Mouse (Mus musculus) heart, embryonic 16.5 days (tissue): ENCODE results near the gene Tbc1d2b. TPM values are rescaled to one million over a fixed set of nuclear protein-coding genes. Genes with fewer than 3 reads are reported as not detected.

Experiments
- ATAC-seq: fragments of 200-750 bp; cut with Nextera tagmentation; replicated peaks from 2 replicates; pipeline ENCODE4 v1.8.0; 2017; ENCODE audit warnings: moderate number of reproducible peaks; ENCODE audit not compliant: insufficient read depth, low FRiP score; ENCODE audit errors: extremely low read depth
- H3K27ac ChIP-seq: fragments of 300-500 bp; sonication (generic); 2 replicates; pipeline ENCODE4 v1.5.1; 2014; ENCODE audit warnings: mild to moderate bottlenecking, low read length, control low read depth, moderate library complexity
- H3K27me3 ChIP-seq: fragments of 300-500 bp; sonication (generic); 2 replicates; pipeline ENCODE4 v1.6.1; 2014; ENCODE audit warnings: low read length, mixed read lengths; ENCODE audit not compliant: control insufficient read depth, insufficient read depth
- H3K36me3 ChIP-seq: fragments of 300-500 bp; sonication (generic); 2 replicates; pipeline ENCODE4 v1.6.1; 2014; ENCODE audit not compliant: control insufficient read depth, insufficient read depth
- H3K4me1 ChIP-seq: fragments of 300-500 bp; sonication (generic); 2 replicates; pipeline ENCODE4 v1.6.1; 2014; ENCODE audit warnings: low read length, mixed read lengths; ENCODE audit not compliant: control insufficient read depth, insufficient read depth
- H3K4me2 ChIP-seq: fragments of 300-500 bp; sonication (generic); 2 replicates; pipeline ENCODE4 v1.6.1; 2014; ENCODE audit warnings: low read depth, mild to moderate bottlenecking, control low read depth, low read length
- H3K4me3 ChIP-seq: fragments of 300-500 bp; sonication (generic); 2 replicates; pipeline ENCODE4 v1.5.1; 2014; ENCODE audit warnings: mild to moderate bottlenecking, control low read depth, low read length
- H3K9ac ChIP-seq: fragments of 300-500 bp; sonication (generic); 2 replicates; pipeline ENCODE4 v1.6.1; 2014; ENCODE audit warnings: low read length, control low read depth
- H3K9me3 ChIP-seq: fragments of 300-500 bp; sonication (generic); replicated peaks from 2 replicates; pipeline ENCODE4 v1.6.1; 2016; ENCODE audit warnings: low read length; ENCODE audit not compliant: control insufficient read depth
- WGBS: fragments of 180-500 bp; shearing (Covaris S2); extraction: QIAGEN DNeasy Blood & Tissue Kit; methylation state at CpG from one replicate; pipeline ENCODE4 v1.1.7; 2014; 5-methylcytosine and 5-hydroxymethylcytosine counted together
- polyA plus RNA-seq: library from polyadenylated mRNA; unstranded; fragments of >200 nt; fragmentation: Nextera tagmentation; extraction: Ambion mirVana; gene quantifications from 2 replicates; pipeline ENCODE4 v1.2.1, GENCODE M21; 2015

Gene Tbc1d2b
- polyA plus RNA-seq, 1 experiment from 2014 or later: 6.9 TPM

GRCm38 (mm10) chr9:90208655-90209054 is 61.9 kb downstream of the Tbc1d2b start:
- no peak overlapping the region for H3K27ac ChIP-seq
- no peak for ATAC-seq
- H3K4me2 ChIP-seq: no peak overlapping the region
- peaks cover 12% of the 10 kb centered on the region for H3K36me3 ChIP-seq
- 85% methylated on average over 6 of the region's 6 CpGs for WGBS
- no peak overlapping the region for H3K9ac ChIP-seq
- no peaks in the 10 kb centered on the region for H3K27me3 ChIP-seq
- no peaks in the 10 kb centered on the region for H3K9me3 ChIP-seq
- H3K4me1 ChIP-seq: peaks cover 7% of the 10 kb centered on the region
- H3K4me3 ChIP-seq: no peak overlapping the region

DNA sequence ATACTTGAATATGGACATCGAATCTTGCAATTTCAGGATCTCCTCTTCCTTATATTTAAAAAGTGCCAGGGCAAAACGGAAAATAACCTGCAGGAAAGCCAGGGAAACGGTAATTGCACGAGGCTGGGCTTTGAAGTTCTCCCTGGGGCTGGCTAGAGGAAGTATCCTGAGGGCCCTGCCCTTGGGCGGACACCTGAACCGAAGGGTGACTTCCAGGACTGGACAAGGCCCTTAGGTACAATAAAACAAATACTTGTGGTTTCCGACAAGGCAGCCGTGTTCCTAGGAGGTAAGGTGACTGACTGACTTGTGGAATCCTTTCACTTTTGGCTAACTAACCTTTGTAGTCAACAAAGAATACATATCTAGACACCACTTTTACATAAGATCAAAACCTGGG is 62.8 kb downstream of the Tbc1d2b start:
- Histone ChIP-seq H3K4me2 (no peak overlapping the region), H3K36me3 (peaks cover 12% of the 10 kb centered on the region), H3K9me3 (no peaks in the 10 kb centered on the region), H3K9ac (no peak overlapping the region), H3K27me3 (no peaks in the 10 kb centered on the region), H3K4me1 (no peaks in the 10 kb centered on the region; the same call in 1 of the 2 replicates), H3K4me3 (no peak overlapping the region), H3K27ac (no peak overlapping the region)
- no peak for ATAC-seq
- 75% methylated on average over 8 of the region's 8 CpGs for WGBS

DNA sequence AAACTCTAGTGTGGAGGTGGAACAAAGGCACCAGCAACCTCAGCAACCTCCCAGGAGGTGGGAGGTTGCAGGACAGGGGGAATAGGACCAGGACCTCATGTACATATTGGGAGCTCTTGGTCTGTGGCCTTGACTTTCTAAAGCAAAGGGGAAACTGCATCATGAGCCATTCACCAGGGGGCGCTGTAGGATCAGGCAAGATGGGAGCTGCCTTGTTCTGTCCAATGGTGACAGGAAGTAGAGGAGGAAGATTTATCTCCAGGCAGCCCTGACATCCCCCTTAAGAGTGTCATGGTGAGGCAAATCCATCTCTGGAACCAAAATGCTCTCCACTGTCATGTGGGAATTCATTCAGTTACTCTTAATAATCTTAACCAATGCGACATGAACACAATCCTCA is 64.1 kb downstream of the Tbc1d2b start:
- no peak; the same call in 1 of the 2 replicates for ATAC-seq

DNA sequence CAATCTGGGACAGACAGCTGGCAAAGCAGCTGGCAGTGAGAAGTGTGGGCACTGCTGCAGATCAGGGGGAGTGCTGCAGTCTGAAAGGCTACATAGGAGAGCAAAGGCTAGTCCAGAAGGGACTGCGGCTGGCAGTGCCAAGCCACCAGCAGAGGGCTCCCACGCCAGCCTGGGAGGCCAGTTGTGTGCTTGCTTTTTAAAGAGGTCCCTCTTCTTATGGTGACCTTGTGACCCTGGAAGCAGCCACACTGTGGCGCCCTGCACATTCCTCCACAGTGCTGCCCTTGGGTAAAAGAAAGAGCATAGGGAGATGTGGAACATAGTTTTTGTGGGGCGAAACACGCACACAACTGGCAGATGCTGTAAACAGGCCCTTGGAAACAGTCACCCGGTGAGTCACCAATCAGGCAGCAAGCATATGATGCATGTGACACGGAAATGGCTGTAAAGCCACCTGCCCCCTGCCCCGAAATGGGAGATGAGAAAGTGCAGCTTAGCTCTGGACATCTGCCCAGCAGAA is 66.1 kb downstream of the Tbc1d2b start:
- H3K4me1 ChIP-seq: peaks cover 3% of the 10 kb centered on the region
- H3K27me3 ChIP-seq: no peaks in the 10 kb centered on the region
- H3K4me2 ChIP-seq: no peak overlapping the region
- peaks cover 11% of the 10 kb centered on the region for H3K36me3 ChIP-seq
- 63% methylated on average over 8 of the region's 8 CpGs for WGBS
- H3K4me3 ChIP-seq: no peak overlapping the region
- no peak overlapping the region for H3K27ac ChIP-seq
- no peak for ATAC-seq
- H3K9ac ChIP-seq: no peak overlapping the region
- H3K9me3 ChIP-seq: no peaks in the 10 kb centered on the region

More for the DNA sequence above, 64.1 kb downstream of the Tbc1d2b start:
- Histone ChIP-seq H3K36me3 (peaks cover 12% of the 10 kb centered on the region), H3K27ac (no peak overlapping the region), H3K27me3 (no peaks in the 10 kb centered on the region), H3K9me3 (no peaks in the 10 kb centered on the region), H3K4me1 (no peaks in the 10 kb centered on the region), H3K4me2 (no peak overlapping the region), H3K9ac (no peak overlapping the region), H3K4me3 (no peak overlapping the region)
- 45% methylated on average over 2 of the region's 2 CpGs for WGBS

- H3K27ac ChIP-seq: no peak overlapping the region
- no peak overlapping the region for H3K9ac ChIP-seq
- no peak for ATAC-seq
- peaks cover 15% of the 10 kb centered on the region for H3K4me1 ChIP-seq
- H3K36me3 ChIP-seq: peaks cover 8% of the 10 kb centered on the region
- 88% methylated on average over 5 of the region's 5 CpGs for WGBS
- no peak overlapping the region for H3K4me2 ChIP-seq
- H3K4me3 ChIP-seq: no peak overlapping the region
- H3K9me3 ChIP-seq: no peaks in the 10 kb centered on the region
- H3K27me3 ChIP-seq: no peaks in the 10 kb centered on the region
Measured at GRCm38 (mm10) chr9:90203233-90203632, 67.4 kb downstream of the Tbc1d2b start.

DNA sequence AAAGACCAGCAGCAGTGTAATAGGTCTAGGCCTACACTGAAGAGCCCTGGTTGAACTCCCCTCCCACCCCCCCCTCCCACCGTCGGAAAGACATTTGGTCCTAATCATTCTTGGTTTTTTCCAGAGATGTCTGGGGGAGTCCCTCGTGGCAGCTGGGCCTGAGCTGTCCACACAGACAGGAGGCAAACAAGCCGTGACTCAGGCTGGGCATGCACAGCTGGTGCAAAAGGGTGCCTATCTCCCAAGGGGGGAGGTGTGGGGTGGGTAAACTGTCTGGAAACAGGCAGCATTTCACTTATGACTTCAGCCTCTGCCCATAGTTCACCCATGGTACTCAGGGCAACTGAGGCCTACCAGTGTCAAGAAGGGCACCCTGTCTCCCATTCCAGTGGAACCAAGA is 69.1 kb downstream of the Tbc1d2b start:
- Histone ChIP-seq H3K9me3 (no peaks in the 10 kb centered on the region), H3K4me3 (no peak overlapping the region), H3K27ac (no peak overlapping the region), H3K36me3 (peaks cover 8% of the 10 kb centered on the region), H3K9ac (no peak overlapping the region), H3K27me3 (no peaks in the 10 kb centered on the region), H3K4me1 (peaks cover 25% of the 10 kb centered on the region), H3K4me2 (no peak overlapping the region)
- 63% methylated on average over 4 of the region's 4 CpGs for WGBS
- no peak for ATAC-seq

DNA sequence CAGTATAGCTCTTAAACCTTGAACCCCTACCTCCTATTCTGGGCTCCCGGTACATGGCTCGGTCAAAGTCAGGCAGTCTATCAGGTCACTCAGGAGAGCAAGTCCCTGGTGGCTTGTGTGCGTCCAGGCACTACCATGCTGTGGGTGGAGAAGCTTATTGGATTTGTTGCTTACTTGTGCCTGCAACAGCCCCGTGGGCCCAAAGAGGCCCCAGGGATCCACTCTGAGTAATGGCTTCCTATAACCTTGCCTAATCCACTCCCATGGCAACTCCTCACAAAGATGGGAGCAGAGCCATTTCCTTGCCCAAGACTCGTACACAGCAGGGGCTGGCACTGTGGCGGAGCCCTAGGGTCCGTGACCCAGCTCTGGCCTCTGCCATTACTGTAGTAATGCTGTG is 69.5 kb downstream of the Tbc1d2b start:
- no peaks in the 10 kb centered on the region for H3K27me3 ChIP-seq
- H3K4me3 ChIP-seq: no peak overlapping the region
- H3K4me2 ChIP-seq: no peak overlapping the region
- H3K27ac ChIP-seq: no peak overlapping the region
- no peak overlapping the region for H3K9ac ChIP-seq
- peaks cover 8% of the 10 kb centered on the region for H3K36me3 ChIP-seq
- no peak for ATAC-seq
- peaks cover 25% of the 10 kb centered on the region for H3K4me1 ChIP-seq
- 92% methylated on average over 7 of the region's 7 CpGs for WGBS
- H3K9me3 ChIP-seq: no peaks in the 10 kb centered on the region

DNA sequence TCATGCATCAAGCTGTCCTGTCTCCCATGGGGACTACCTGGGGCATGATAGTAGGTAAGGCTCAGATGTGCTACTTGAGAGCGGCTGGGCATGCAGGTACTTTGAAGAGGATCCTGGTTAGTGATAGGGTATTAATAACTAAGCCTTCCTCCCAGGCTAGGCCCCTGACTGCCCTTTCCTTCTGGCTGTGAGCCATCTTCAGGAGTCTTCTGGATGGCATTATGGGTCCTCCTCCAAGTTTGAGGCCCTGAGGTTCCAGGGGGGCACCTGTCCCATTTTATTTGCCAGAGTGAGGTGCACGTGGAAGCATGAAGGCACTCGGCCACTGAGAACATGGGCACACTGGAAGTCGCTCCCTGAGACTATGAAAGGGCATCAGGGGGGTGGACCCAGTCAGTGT is 70.1 kb downstream of the Tbc1d2b start:
- Histone ChIP-seq H3K4me1 (peaks cover 25% of the 10 kb centered on the region), H3K9ac (no peak overlapping the region), H3K4me3 (no peak overlapping the region), H3K27ac (no peak overlapping the region), H3K9me3 (no peaks in the 10 kb centered on the region), H3K27me3 (no peaks in the 10 kb centered on the region), H3K4me2 (no peak overlapping the region), H3K36me3 (peaks cover 8% of the 10 kb centered on the region)
- no peak for ATAC-seq
- WGBS: 95% methylated on average over 4 of the region's 4 CpGs

DNA sequence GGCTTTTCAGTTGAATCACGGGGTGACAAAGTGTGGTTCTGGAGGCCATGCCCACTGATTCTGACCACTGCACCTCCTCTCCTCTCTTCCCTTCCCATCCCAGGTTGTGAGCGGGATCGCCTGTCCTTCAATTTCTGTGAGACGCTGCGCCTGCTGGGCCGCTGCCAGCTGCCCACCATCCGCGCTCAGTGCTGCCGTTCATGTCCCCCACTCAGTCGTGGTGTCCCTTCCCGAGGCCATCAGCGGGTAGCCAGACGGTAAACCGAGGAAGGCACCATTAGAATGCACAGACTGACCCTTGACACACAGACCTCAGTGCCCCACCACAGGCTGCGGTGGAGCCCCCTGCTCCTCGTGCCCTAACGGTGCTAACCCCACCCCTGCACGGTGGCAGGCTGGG is 71.0 kb downstream of the Tbc1d2b start:
- Histone ChIP-seq H3K4me2 (no peak overlapping the region), H3K27ac (peak overlapping the region; percentile 90), H3K36me3 (peaks cover 5% of the 10 kb centered on the region), H3K4me1 (peaks cover 25% of the 10 kb centered on the region), H3K4me3 (no peak overlapping the region), H3K9ac (no peak overlapping the region), H3K27me3 (no peaks in the 10 kb centered on the region), H3K9me3 (no peaks in the 10 kb centered on the region)
- no peak for ATAC-seq
- WGBS: 86% methylated on average over 18 of the region's 18 CpGs
